Mouse (Mus musculus): ENCODE measurements around the gene Lbhd2. TPM values are rescaled to one million over a fixed set of nuclear protein-coding genes. Genes with fewer than 3 reads are reported as not detected.

Lbhd2 gene
- total and polyA plus RNA-seq, 2 experiments from 2014 or later, result 4.4 to 12.9 TPM

GRCm38 (mm10) chr12:111425789-111426460 is 19.3 kb downstream of the Lbhd2 start:
- 15% methylated on average over 29 of the region's 29 CpGs for WGBS
- Histone ChIP-seq H3K4me2 (ENCODE audit: low read depth) (peak overlapping the region; percentile 23; the same call in 1 of the 2 replicates), H3K36me3 (ENCODE audit: insufficient read depth) (no peaks in the 10 kb centered on the region), H3K9me3 (ENCODE audit: low read length) (no peaks in the 10 kb centered on the region), H3K27ac (ENCODE audit: low read depth, low read length) (no peak overlapping the region), H3K4me1 (ENCODE audit: insufficient read depth) (peaks cover 7% of the 10 kb centered on the region; the same call in 1 of the 2 replicates), H3K9ac (no peak overlapping the region), H3K27me3 (ENCODE audit: insufficient read depth, low read length) (peaks cover 47% of the 10 kb centered on the region), H3K4me3 (ENCODE audit: low read depth, low read length) (no peak overlapping the region)
- ATAC-seq (peak; percentile 76), DNase-seq (peak; percentile 93)
- peak; percentile 97 for TF ChIP-seq CTCF (IDR thresholded peaks at IDR 0.05; ENCODE audit: low read depth)

- H3K9ac ChIP-seq, result no peak overlapping the region
- 0 out of 2 replicates have a peak, but pooled peaks have one; percentile 10 for TF ChIP-seq CTCF (IDR thresholded peaks at IDR 0.05; ENCODE audit: low read depth)
- peak; percentile 58 for DNase-seq
- ATAC-seq, result no peak
- peaks cover 38% of the 10 kb centered on the region for H3K27me3 ChIP-seq (ENCODE audit: insufficient read depth, low read length)
- WGBS, result 38% methylated on average over 12 of the region's 12 CpGs
- no peaks in the 10 kb centered on the region for H3K36me3 ChIP-seq (ENCODE audit: insufficient read depth)
- H3K9me3 ChIP-seq (ENCODE audit: low read length), result no peaks in the 10 kb centered on the region
- H3K4me2 ChIP-seq (ENCODE audit: low read depth), result no peak overlapping the region
- no peak overlapping the region for H3K27ac ChIP-seq (ENCODE audit: low read depth, low read length)
- no peak overlapping the region for H3K4me3 ChIP-seq (ENCODE audit: low read depth, low read length)
- peaks cover 7% of the 10 kb centered on the region; the same call in 1 of the 2 replicates for H3K4me1 ChIP-seq (ENCODE audit: insufficient read depth)
Measured at GRCm38 (mm10) chr12:111427438-111428113, 21.0 kb downstream of the Lbhd2 start.

- no peak for TF ChIP-seq CTCF (IDR thresholded peaks at IDR 0.05; ENCODE audit: low read depth)
- Histone ChIP-seq H3K4me2 (ENCODE audit: low read depth) (0 out of 2 replicates have a peak overlapping the region, but pooled peaks have one; percentile 52), H3K36me3 (ENCODE audit: insufficient read depth) (no peaks in the 10 kb centered on the region), H3K9me3 (ENCODE audit: low read length) (no peaks in the 10 kb centered on the region), H3K27me3 (ENCODE audit: insufficient read depth, low read length) (peaks cover 30% of the 10 kb centered on the region), H3K4me1 (ENCODE audit: insufficient read depth) (peaks cover 7% of the 10 kb centered on the region; the same call in 1 of the 2 replicates), H3K27ac (ENCODE audit: low read depth, low read length) (no peak overlapping the region), H3K9ac (no peak overlapping the region; the same call in 1 of the 2 replicates), H3K4me3 (ENCODE audit: low read depth, low read length) (no peak overlapping the region)
- 23% methylated on average over 8 of the region's 8 CpGs for WGBS
- no peak for ATAC-seq
- no peak for DNase-seq
Measured at GRCm38 (mm10) chr12:111428364-111428763, 21.8 kb downstream of the Lbhd2 start.

GRCm38 (mm10) chr12:111428961-111429911 is 22.6 kb downstream of the Lbhd2 start:
- 2% methylated on average over 40 of the region's 40 CpGs for WGBS
- Histone ChIP-seq H3K4me1 (ENCODE audit: insufficient read depth) (peaks cover 7% of the 10 kb centered on the region; the same call in 1 of the 2 replicates), H3K27me3 (ENCODE audit: insufficient read depth, low read length) (peaks cover 22% of the 10 kb centered on the region), H3K4me2 (ENCODE audit: low read depth) (peak overlapping the region; percentile 52), H3K36me3 (ENCODE audit: insufficient read depth) (no peaks in the 10 kb centered on the region), H3K27ac (ENCODE audit: low read depth, low read length) (no peak overlapping the region), H3K9me3 (ENCODE audit: low read length) (no peaks in the 10 kb centered on the region), H3K4me3 (ENCODE audit: low read depth, low read length) (peak overlapping the region; percentile 30), H3K9ac (peak overlapping the region; percentile 56)
- peak; percentile 17; the same call in 1 of the 2 replicates for TF ChIP-seq CTCF (IDR thresholded peaks at IDR 0.05; ENCODE audit: low read depth)
- ATAC-seq (peak; percentile 53), DNase-seq (peak; percentile 83)

- Histone ChIP-seq H3K9ac (no peak overlapping the region), H3K36me3 (ENCODE audit: insufficient read depth) (no peaks in the 10 kb centered on the region), H3K4me1 (ENCODE audit: insufficient read depth) (peaks cover 7% of the 10 kb centered on the region; the same call in 1 of the 2 replicates), H3K4me2 (ENCODE audit: low read depth) (peak overlapping the region; percentile 52), H3K27ac (ENCODE audit: low read depth, low read length) (no peak overlapping the region), H3K9me3 (ENCODE audit: low read length) (no peaks in the 10 kb centered on the region), H3K4me3 (ENCODE audit: low read depth, low read length) (peak overlapping the region; percentile 30), H3K27me3 (ENCODE audit: insufficient read depth, low read length) (peaks cover 13% of the 10 kb centered on the region)
- TF ChIP-seq CTCF (IDR thresholded peaks at IDR 0.05; ENCODE audit: low read depth), result no peak
- DNase-seq, result no peak
- ATAC-seq, result no peak
- 21% methylated on average over 27 of the region's 27 CpGs for WGBS
Measured at GRCm38 (mm10) chr12:111430049-111430867, 23.6 kb downstream of the Lbhd2 start.

Data from forebrain, postnatal 0 days (tissue).